Mouse (Mus musculus) thymus, postnatal 10 days (tissue): Measurements from ENCODE around the gene Vdac2.

Source experiments
- DNase-seq, 2 experiments: peaks; one replicate each; pipeline ENCODE4 v3.0.0; 2021; ENCODE audit warnings: low spot score in 2 of 2

Vdac2 gene

GRCm38 (mm10) chr14:21817453-21817852, 7.6 kb upstream of the Vdac2 start:
- DNase-seq: no peak

- no peak for DNase-seq
Observed at GRCm38 (mm10) chr14:21820880-21821505, 4.0 kb upstream of the Vdac2 start.

- no peak for DNase-seq
Observed at GRCm38 (mm10) chr14:21822307-21822706, 2.7 kb upstream of the Vdac2 start.

GRCm38 (mm10) chr14:21822795-21823374, 2.2 kb upstream of the Vdac2 start:
- DNase-seq: no peak

- no peak for DNase-seq
Observed at GRCm38 (mm10) chr14:21823897-21824296, 1.1 kb upstream of the Vdac2 start.

- no peak for DNase-seq
Observed at GRCm38 (mm10) chr14:21825786-21826491, 901 bp downstream of the Vdac2 start.

GRCm38 (mm10) chr14:21830876-21831767, 6.1 kb downstream of the Vdac2 start:
- peak; percentile 95 for DNase-seq

- DNase-seq: peak in 1 of 2 experiments; percentile 43
Observed at GRCm38 (mm10) chr14:21831830-21832403, 6.9 kb downstream of the Vdac2 start.

GRCm38 (mm10) chr14:21838336-21839017, 13.4 kb downstream of the Vdac2 start:
- DNase-seq: no peak

GRCm38 (mm10) chr14:21841819-21842592, 17.0 kb downstream of the Vdac2 start:
- DNase-seq: no peak

- no peak for DNase-seq
Observed at GRCm38 (mm10) chr14:21843263-21843662, 18.2 kb downstream of the Vdac2 start.

GRCm38 (mm10) chr14:21846827-21847380, 21.9 kb downstream of the Vdac2 start:
- no peak for DNase-seq

- DNase-seq: peak; percentile 24 to 39
Observed at GRCm38 (mm10) chr14:21847381-21848165, 22.5 kb downstream of the Vdac2 start.

- peak; percentile 85 to 94 for DNase-seq
Observed at GRCm38 (mm10) chr14:21848166-21849154, 23.4 kb downstream of the Vdac2 start, which contains the start of gene Comtd1. Comtd1 (minus strand) TSS chr14:21848977.

GRCm38 (mm10) chr14:21849524-21850418, 24.7 kb downstream of the Vdac2 start:
- DNase-seq: no peak

GRCm38 (mm10) chr14:21850419-21851127, 25.5 kb downstream of the Vdac2 start:
- DNase-seq: no peak
